Mouse (Mus musculus): ENCODE results near the gene Fanca. TPM values are rescaled to one million over a fixed set of nuclear protein-coding genes. Genes with fewer than 3 reads are reported as not detected.

The Fanca gene
- polyA plus RNA-seq, 1 experiment from 2014 or later = 36.7 TPM

DNA sequence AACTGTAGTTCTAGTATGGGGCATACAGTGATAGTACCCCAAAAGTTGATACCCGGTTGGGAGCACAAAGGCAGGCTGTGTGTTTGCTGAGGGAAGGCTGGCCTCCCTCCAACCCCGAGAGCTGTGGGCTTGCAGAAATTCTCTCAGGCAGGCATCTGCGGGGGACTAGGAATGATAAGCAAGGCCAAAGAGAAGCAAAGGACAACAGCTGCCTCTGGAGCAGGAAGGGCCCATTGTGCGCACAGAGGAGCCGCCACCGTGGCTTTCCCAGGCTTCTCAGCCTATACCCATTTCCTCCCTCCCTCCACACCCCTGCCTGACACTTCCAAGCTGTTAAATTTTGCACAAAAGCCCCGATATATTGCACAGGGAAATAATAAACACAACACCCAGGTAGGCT lies 15.5 kb upstream of the Fanca start:
- Histone ChIP-seq H3K27ac (ENCODE audit: low read depth, low read length) (no peak overlapping the region), H3K27me3 (ENCODE audit: control insufficient read depth, insufficient read depth, low read length) (no peaks in the 10 kb centered on the region), H3K36me3 (ENCODE audit: control insufficient read depth, insufficient read depth, low read length) (no peaks in the 10 kb centered on the region; the same call in 1 of the 2 replicates), H3K4me3 (ENCODE audit: low read depth, low read length) (peak overlapping the region; percentile 81), H3K9me3 (ENCODE audit: control insufficient read depth, low read length) (no peaks in the 10 kb centered on the region), H3K4me2 (ENCODE audit: low read depth) (peak overlapping the region; percentile 75), H3K9ac (ENCODE audit: low read length) (no peak overlapping the region; the same call in 1 of the 2 replicates), H3K4me1 (ENCODE audit: control insufficient read depth, insufficient read depth, low read length) (peaks cover 8% of the 10 kb centered on the region; the same call in 1 of the 2 replicates)
- ATAC-seq (ENCODE audit: insufficient read depth, low FRiP score, low TSS enrichment) = no peak
- 3% methylated on average over 7 of the region's 7 CpGs for WGBS
- DNase-seq (ENCODE audit: low spot score) = peak; percentile 28

- DNase-seq (ENCODE audit: low spot score) (peak; percentile 37), ATAC-seq (ENCODE audit: insufficient read depth, low FRiP score, low TSS enrichment) (peak; percentile 35; the same call in 1 of the 2 replicates)
- no peaks in the 10 kb centered on the region for H3K27me3 ChIP-seq (ENCODE audit: control insufficient read depth, insufficient read depth, low read length)
- H3K36me3 ChIP-seq (ENCODE audit: control insufficient read depth, insufficient read depth, low read length) = no peaks in the 10 kb centered on the region; the same call in 1 of the 2 replicates
- H3K9me3 ChIP-seq (ENCODE audit: control insufficient read depth, low read length) = no peaks in the 10 kb centered on the region
- peaks cover 8% of the 10 kb centered on the region; the same call in 1 of the 2 replicates for H3K4me1 ChIP-seq (ENCODE audit: control insufficient read depth, insufficient read depth, low read length)
- H3K4me3 ChIP-seq (ENCODE audit: low read depth, low read length) = peak overlapping the region; percentile 81
- H3K27ac ChIP-seq (ENCODE audit: low read depth, low read length) = peak overlapping the region; percentile 70
- H3K4me2 ChIP-seq (ENCODE audit: low read depth) = peak overlapping the region; percentile 75
- peak overlapping the region; percentile 84 for H3K9ac ChIP-seq (ENCODE audit: low read length)
- 2% methylated on average over 21 of the region's 21 CpGs for WGBS
Measured at GRCm38 (mm10) chr8:123333091-123333587, 14.8 kb upstream of the Fanca start.

GRCm38 (mm10) chr8:123332262-123333090 lies 14.1 kb upstream of the Fanca start, which contains the start of gene Spire2:
Spire2 (plus strand) TSS chr8:123332713.
- DNase-seq (ENCODE audit: low spot score) = peak; percentile 94
- H3K27ac ChIP-seq (ENCODE audit: low read depth, low read length) = peak within 1 kb of the TSS; percentile 73
- peak within 1 kb of the TSS; percentile 75 for H3K4me2 ChIP-seq (ENCODE audit: low read depth)

GRCm38 (mm10) chr8:123331810-123332209 lies 13.4 kb upstream of the Fanca start:
- H3K36me3 ChIP-seq (ENCODE audit: control insufficient read depth, insufficient read depth, low read length) = no peaks in the 10 kb centered on the region
- peak overlapping the region; percentile 75 for H3K4me2 ChIP-seq (ENCODE audit: low read depth)
- DNase-seq (ENCODE audit: low spot score) = no peak
- peak overlapping the region; percentile 81 for H3K4me3 ChIP-seq (ENCODE audit: low read depth, low read length)
- H3K27me3 ChIP-seq (ENCODE audit: control insufficient read depth, insufficient read depth, low read length) = no peaks in the 10 kb centered on the region
- H3K9ac ChIP-seq (ENCODE audit: low read length) = no peak overlapping the region
- 31% methylated on average over 8 of the region's 8 CpGs for WGBS
- peak overlapping the region; percentile 73; the same call in 1 of the 2 replicates for H3K27ac ChIP-seq (ENCODE audit: low read depth, low read length)
- ATAC-seq (ENCODE audit: insufficient read depth, low FRiP score, low TSS enrichment) = no peak
- no peaks in the 10 kb centered on the region for H3K9me3 ChIP-seq (ENCODE audit: control insufficient read depth, low read length)
- H3K4me1 ChIP-seq (ENCODE audit: control insufficient read depth, insufficient read depth, low read length) = peaks cover 8% of the 10 kb centered on the region; the same call in 1 of the 2 replicates

More at GRCm38 (mm10) chr8:123332262-123333090, 14.1 kb upstream of the Fanca start, which contains the start of gene Spire2:
- Histone ChIP-seq H3K4me1 (ENCODE audit: control insufficient read depth, insufficient read depth, low read length) (peaks cover 8% of the 10 kb centered on the region; the same call in 1 of the 2 replicates), H3K4me3 (ENCODE audit: low read depth, low read length) (peak within 1 kb of the TSS; percentile 81), H3K27me3 (ENCODE audit: control insufficient read depth, insufficient read depth, low read length) (no peaks in the 10 kb centered on the region), H3K9ac (ENCODE audit: low read length) (peak within 1 kb of the TSS; percentile 84), H3K9me3 (ENCODE audit: control insufficient read depth, low read length) (no peaks in the 10 kb centered on the region), H3K36me3 (ENCODE audit: control insufficient read depth, insufficient read depth, low read length) (no peaks in the 10 kb centered on the region)
- WGBS = under 1% methylated on average over 82 of the region's 85 CpGs
- ATAC-seq (ENCODE audit: insufficient read depth, low FRiP score, low TSS enrichment) = peak; percentile 84

- no peaks in the 10 kb centered on the region for H3K9me3 ChIP-seq (ENCODE audit: control insufficient read depth, low read length)
- H3K9ac ChIP-seq (ENCODE audit: low read length) = no peak overlapping the region
- 82% methylated on average over 2 of the region's 2 CpGs for WGBS
- no peak overlapping the region for H3K27ac ChIP-seq (ENCODE audit: low read depth, low read length)
- H3K36me3 ChIP-seq (ENCODE audit: control insufficient read depth, insufficient read depth, low read length) = no peaks in the 10 kb centered on the region
- no peak for ATAC-seq (ENCODE audit: insufficient read depth, low FRiP score, low TSS enrichment)
- H3K4me1 ChIP-seq (ENCODE audit: control insufficient read depth, insufficient read depth, low read length) = peaks cover 8% of the 10 kb centered on the region; the same call in 1 of the 2 replicates
- H3K4me2 ChIP-seq (ENCODE audit: low read depth) = no peak overlapping the region
- DNase-seq (ENCODE audit: low spot score) = no peak
- no peaks in the 10 kb centered on the region for H3K27me3 ChIP-seq (ENCODE audit: control insufficient read depth, insufficient read depth, low read length)
- no peak overlapping the region for H3K4me3 ChIP-seq (ENCODE audit: low read depth, low read length)
Measured at GRCm38 (mm10) chr8:123331301-123331700, 12.9 kb upstream of the Fanca start.

DNA sequence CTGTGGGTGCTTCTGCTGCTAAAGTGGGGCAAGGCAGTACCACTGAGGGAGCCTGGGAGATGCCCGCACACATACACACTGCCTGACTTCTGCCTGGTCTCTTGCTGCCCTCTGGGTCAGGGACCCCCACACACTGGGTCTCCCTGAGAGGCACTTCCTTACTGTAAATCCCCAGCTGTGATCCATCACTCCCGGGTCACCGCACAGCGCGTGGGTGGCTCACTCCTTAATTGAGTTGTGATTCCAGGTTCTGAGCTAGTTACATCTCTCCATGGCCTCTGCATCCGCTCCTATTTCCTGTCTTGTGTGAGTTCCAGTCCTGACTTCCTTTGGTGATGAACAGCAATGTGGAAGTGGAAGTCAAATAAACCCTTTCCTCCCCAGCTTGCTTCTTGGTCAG lies 12.3 kb upstream of the Fanca start:
- H3K27ac ChIP-seq (ENCODE audit: low read depth, low read length) = no peak overlapping the region
- no peak overlapping the region for H3K9ac ChIP-seq (ENCODE audit: low read length)
- H3K27me3 ChIP-seq (ENCODE audit: control insufficient read depth, insufficient read depth, low read length) = no peaks in the 10 kb centered on the region
- no peak overlapping the region for H3K4me3 ChIP-seq (ENCODE audit: low read depth, low read length)
- ATAC-seq (ENCODE audit: insufficient read depth, low FRiP score, low TSS enrichment) (no peak), DNase-seq (ENCODE audit: low spot score) (no peak)
- no peaks in the 10 kb centered on the region for H3K36me3 ChIP-seq (ENCODE audit: control insufficient read depth, insufficient read depth, low read length)
- no peak overlapping the region for H3K4me2 ChIP-seq (ENCODE audit: low read depth)
- WGBS = 82% methylated on average over 6 of the region's 6 CpGs
- no peaks in the 10 kb centered on the region for H3K9me3 ChIP-seq (ENCODE audit: control insufficient read depth, low read length)
- H3K4me1 ChIP-seq (ENCODE audit: control insufficient read depth, insufficient read depth, low read length) = peaks cover 8% of the 10 kb centered on the region; the same call in 1 of the 2 replicates

DNA sequence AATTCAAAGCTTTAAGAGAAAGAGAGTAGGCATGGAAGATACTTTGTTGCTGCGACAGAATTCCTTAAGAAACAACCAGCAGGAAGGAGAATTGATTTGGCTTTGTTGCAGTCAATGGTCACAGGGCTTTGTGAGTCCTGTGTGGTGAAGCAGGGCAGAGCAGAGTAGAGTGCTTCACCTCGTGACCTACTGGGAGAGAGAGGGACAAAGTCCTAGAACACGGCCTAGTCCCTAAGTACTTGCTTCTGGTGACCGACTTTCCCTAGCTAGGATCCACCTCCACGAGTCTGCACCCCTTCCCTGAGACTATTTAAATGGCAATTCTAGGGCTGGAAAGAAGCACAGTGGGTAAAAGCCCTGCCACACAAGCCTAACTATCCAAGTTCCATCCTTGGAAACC lies 11.6 kb upstream of the Fanca start:
- DNase-seq (ENCODE audit: low spot score) = no peak
- no peak for ATAC-seq (ENCODE audit: insufficient read depth, low FRiP score, low TSS enrichment)
- H3K4me3 ChIP-seq (ENCODE audit: low read depth, low read length) = no peak overlapping the region
- H3K27ac ChIP-seq (ENCODE audit: low read depth, low read length) = no peak overlapping the region
- no peak overlapping the region for H3K9ac ChIP-seq (ENCODE audit: low read length)
- WGBS = 68% methylated on average over 5 of the region's 5 CpGs
- no peaks in the 10 kb centered on the region for H3K27me3 ChIP-seq (ENCODE audit: control insufficient read depth, insufficient read depth, low read length)
- no peaks in the 10 kb centered on the region for H3K36me3 ChIP-seq (ENCODE audit: control insufficient read depth, insufficient read depth, low read length)
- peaks cover 8% of the 10 kb centered on the region; the same call in 1 of the 2 replicates for H3K4me1 ChIP-seq (ENCODE audit: control insufficient read depth, insufficient read depth, low read length)
- H3K9me3 ChIP-seq (ENCODE audit: control insufficient read depth, low read length) = no peaks in the 10 kb centered on the region
- H3K4me2 ChIP-seq (ENCODE audit: low read depth) = no peak overlapping the region

DNA sequence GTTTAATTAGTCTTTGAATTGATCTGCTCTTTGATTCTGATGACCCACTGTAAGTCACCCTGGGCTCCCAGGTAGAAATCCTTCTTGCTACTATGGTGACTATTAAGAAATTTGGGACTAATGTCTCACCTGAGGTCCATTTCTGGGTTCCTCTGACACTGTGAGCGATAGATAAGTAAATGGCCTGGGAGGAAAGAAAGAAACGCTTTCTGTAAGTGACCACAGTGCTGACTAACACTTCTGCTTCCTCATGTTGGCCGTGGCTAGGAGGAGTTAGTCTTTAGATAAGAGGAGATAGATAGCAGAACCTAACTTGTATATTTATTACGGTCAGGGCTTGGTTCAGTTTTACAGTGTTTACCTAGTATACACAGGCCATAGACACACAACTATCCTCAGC lies 11.0 kb upstream of the Fanca start:
- H3K27ac ChIP-seq (ENCODE audit: low read depth, low read length) = no peak overlapping the region
- no peaks in the 10 kb centered on the region for H3K36me3 ChIP-seq (ENCODE audit: control insufficient read depth, insufficient read depth, low read length)
- peaks cover 8% of the 10 kb centered on the region; the same call in 1 of the 2 replicates for H3K4me1 ChIP-seq (ENCODE audit: control insufficient read depth, insufficient read depth, low read length)
- H3K4me2 ChIP-seq (ENCODE audit: low read depth) = no peak overlapping the region
- DNase-seq (ENCODE audit: low spot score) (no peak), ATAC-seq (ENCODE audit: insufficient read depth, low FRiP score, low TSS enrichment) (no peak)
- no peak overlapping the region for H3K4me3 ChIP-seq (ENCODE audit: low read depth, low read length)
- no peak overlapping the region for H3K9ac ChIP-seq (ENCODE audit: low read length)
- H3K27me3 ChIP-seq (ENCODE audit: control insufficient read depth, insufficient read depth, low read length) = no peaks in the 10 kb centered on the region
- 90% methylated on average over 4 of the region's 4 CpGs for WGBS
- H3K9me3 ChIP-seq (ENCODE audit: control insufficient read depth, low read length) = no peaks in the 10 kb centered on the region

All from neural tube, embryonic 11.5 days (tissue).